10 mouse cellular contexts compared by ENCODE assay signal in the genomic region with DNA sequence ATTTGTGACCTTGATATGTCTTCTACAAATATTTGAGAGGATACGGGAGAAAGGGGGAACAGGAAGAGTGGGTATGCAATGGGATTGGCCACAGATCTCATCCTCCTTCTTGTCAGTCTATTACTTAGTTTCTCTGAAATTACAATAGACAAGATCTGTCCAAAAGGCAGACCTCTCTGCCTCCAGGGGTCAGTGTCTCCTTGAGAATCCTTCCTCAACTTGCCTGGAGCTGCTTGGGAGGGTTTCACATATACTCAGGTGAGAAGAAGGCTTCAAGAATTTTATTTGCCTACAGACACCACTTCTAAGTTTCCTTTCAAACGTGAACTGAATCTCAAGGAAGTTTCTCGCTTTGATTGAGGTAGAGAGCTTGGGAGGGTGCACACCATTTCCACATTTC.
DNase-seq lines count a peak whose midpoint lies in the region; ATAC-seq and TF ChIP-seq lines count a peak whose summit lies in the region.
"Had no signal": no experiment of that assay in that cellular context is flagged by ENCODE, and none has a peak within 500 bp of the region (broad histone marks: within the 10 kb centered on the region; RNA-seq: fewer than 3 reads in every experiment).

No protein-coding gene starts in this region.

- TF ChIP-seq CTCF in heart, adult 2 months (IDR thresholded peaks at IDR 0.05): peak; percentile 55
- TF ChIP-seq CTCF in lung, postnatal 0 days (IDR thresholded peaks at IDR 0.05): peak; percentile 55

- H3K36me3 ChIP-seq in heart, adult 2 months (ENCODE audit: control insufficient read depth, insufficient read depth, low read length): no peaks in the 10 kb centered on the region
- H3K36me3 ChIP-seq in heart, embryonic 10.5 days: no peaks in the 10 kb centered on the region
- H3K36me3 ChIP-seq in lung, postnatal 0 days (ENCODE audit: insufficient read depth, low read length): no peaks in the 10 kb centered on the region

- H3K9me3 ChIP-seq in heart, embryonic 10.5 days: no peaks in the 10 kb centered on the region
- H3K9me3 ChIP-seq in lung, postnatal 0 days (ENCODE audit: low read length): no peaks in the 10 kb centered on the region

- TF ChIP-seq POLR2A in heart, adult 2 months (IDR thresholded peaks at IDR 0.05; ENCODE audit: insufficient read depth, low read depth, low read length): no peak

- no peak overlapping the region for H3K4me3 ChIP-seq in heart, adult 2 months
- H3K4me3 ChIP-seq in heart, embryonic 10.5 days: no peak overlapping the region
- no peak overlapping the region for H3K4me3 ChIP-seq in lung, postnatal 0 days (ENCODE audit: low read depth, low read length)

- no peak for TF ChIP-seq EP300 in heart, adult 2 months (IDR thresholded peaks at IDR 0.05; ENCODE audit: insufficient read depth, low read depth, low read length)
- TF ChIP-seq EP300 in lung, postnatal 0 days (IDR thresholded peaks at IDR 0.05): no peak

- H3K4me1 ChIP-seq in heart, adult 2 months (ENCODE audit: control insufficient read depth, insufficient read depth, low read length): no peaks in the 10 kb centered on the region
- no peaks in the 10 kb centered on the region for H3K4me1 ChIP-seq in heart, embryonic 10.5 days
- H3K4me1 ChIP-seq in lung, postnatal 0 days (ENCODE audit: insufficient read depth, low read depth, low read length): no peaks in the 10 kb centered on the region

- no peak for ATAC-seq in lung, postnatal 0 days

- intact Hi-C loops in heart, adult 2 months (cut with DNase I): no loop called here

- no peaks in the 10 kb centered on the region for H3K79me2 ChIP-seq in heart, adult 2 months (replicated peaks; ENCODE audit: control insufficient read depth, insufficient read depth, low read length)

- H3K27ac ChIP-seq in heart, adult 2 months: no peak overlapping the region
- H3K27ac ChIP-seq in heart, embryonic 10.5 days: no peak overlapping the region
- no peak overlapping the region for H3K27ac ChIP-seq in lung, postnatal 0 days (ENCODE audit: low read length)
- H3K27ac ChIP-seq: macrophage had no signal

- no peaks in the 10 kb centered on the region for H3K27me3 ChIP-seq in heart, adult 2 months (ENCODE audit: control insufficient read depth, insufficient read depth, low read length)
- no peaks in the 10 kb centered on the region for H3K27me3 ChIP-seq in heart, embryonic 10.5 days (ENCODE audit: insufficient read depth, poor library complexity, severe bottlenecking)
- H3K27me3 ChIP-seq in lung, postnatal 0 days (replicated peaks; ENCODE audit: insufficient read depth, low read length): no peaks in the 10 kb centered on the region

- no peak overlapping the region for H3K4me2 ChIP-seq in lung, postnatal 0 days (replicated peaks; ENCODE audit: low read depth, low read length)

- H3K9ac ChIP-seq in heart, adult 2 months (ENCODE audit: low read depth, low read length): no peak overlapping the region
- H3K9ac ChIP-seq in lung, postnatal 0 days (replicated peaks; ENCODE audit: low read depth): no peak overlapping the region

- 32% methylated on average over 3 of the region's 3 CpGs for WGBS in heart, adult 2 months
- WGBS in heart, embryonic 10.5 days: 50% methylated on average over 3 of the region's 3 CpGs
- 28% methylated on average over 3 of the region's 3 CpGs for WGBS in lung, postnatal 0 days

- no peak for DNase-seq in heart, adult 2 months
- DNase-seq in heart, embryonic 10.5 days (ENCODE audit: low spot score): no peak
- DNase-seq in lung, postnatal 0 days (ENCODE audit: low spot score): no peak
- DNase-seq in lung, postnatal 25 days (ENCODE audit: low spot score): no peak
- peak; percentile 55 for DNase-seq in embryo, embryonic 10.5 days (ENCODE audit: low spot score)
- DNase-seq in retina, embryonic 14.5 days (ENCODE audit: low spot score): peak; percentile 41
- DNase-seq in layer of hippocampus, adult 9-11 months: no peak
- DNase-seq in spleen, postnatal 36 days (ENCODE audit: low spot score in 2 of 2): no peak
- DNase-seq: cerebellum, adult 9-10 months had no signal

Comparison
In these comparisons a context has a peak if more than half of its experiments do, and no peak if none do; other contexts are left out.
1. DNase-seq: peak in embryo, embryonic 10.5 days (single experiment) and retina, embryonic 14.5 days (single experiment); none in heart, adult 2 months (0 of 2), heart, embryonic 10.5 days (single experiment), lung, postnatal 0 days (single experiment), lung, postnatal 25 days (single experiment), layer of hippocampus, adult 9-11 months (single experiment) and spleen, postnatal 36 days (0 of 2).